Mouse (Mus musculus): ENCODE results near the gene Gp1ba. TPM values are rescaled to one million over a fixed set of nuclear protein-coding genes. Genes with fewer than 3 reads are reported as not detected.

The Gp1ba gene
- polyA plus RNA-seq, 1 experiment, result not detected

GRCm38 (mm10) chr11:70667271-70668150 lies 28.6 kb downstream of the Gp1ba start:
- no peak for DNase-seq (ENCODE audit: low read depth, low spot score)
- 46% methylated on average over 14 of the region's 14 CpGs for WGBS

GRCm38 (mm10) chr11:70668335-70668770 lies 29.4 kb downstream of the Gp1ba start:
- WGBS, result 1% methylated on average over 15 of the region's 15 CpGs
- DNase-seq (ENCODE audit: low read depth, low spot score), result no peak

GRCm38 (mm10) chr11:70668771-70669505 lies 30.0 kb downstream of the Gp1ba start, which contains the start of gene Spag7:
Gene Spag7, minus strand, starts transcription at chr11:70669416.
- under 1% methylated on average over 44 of the region's 44 CpGs for WGBS
- peak; percentile 100 for DNase-seq (ENCODE audit: low read depth, low spot score)

DNA sequence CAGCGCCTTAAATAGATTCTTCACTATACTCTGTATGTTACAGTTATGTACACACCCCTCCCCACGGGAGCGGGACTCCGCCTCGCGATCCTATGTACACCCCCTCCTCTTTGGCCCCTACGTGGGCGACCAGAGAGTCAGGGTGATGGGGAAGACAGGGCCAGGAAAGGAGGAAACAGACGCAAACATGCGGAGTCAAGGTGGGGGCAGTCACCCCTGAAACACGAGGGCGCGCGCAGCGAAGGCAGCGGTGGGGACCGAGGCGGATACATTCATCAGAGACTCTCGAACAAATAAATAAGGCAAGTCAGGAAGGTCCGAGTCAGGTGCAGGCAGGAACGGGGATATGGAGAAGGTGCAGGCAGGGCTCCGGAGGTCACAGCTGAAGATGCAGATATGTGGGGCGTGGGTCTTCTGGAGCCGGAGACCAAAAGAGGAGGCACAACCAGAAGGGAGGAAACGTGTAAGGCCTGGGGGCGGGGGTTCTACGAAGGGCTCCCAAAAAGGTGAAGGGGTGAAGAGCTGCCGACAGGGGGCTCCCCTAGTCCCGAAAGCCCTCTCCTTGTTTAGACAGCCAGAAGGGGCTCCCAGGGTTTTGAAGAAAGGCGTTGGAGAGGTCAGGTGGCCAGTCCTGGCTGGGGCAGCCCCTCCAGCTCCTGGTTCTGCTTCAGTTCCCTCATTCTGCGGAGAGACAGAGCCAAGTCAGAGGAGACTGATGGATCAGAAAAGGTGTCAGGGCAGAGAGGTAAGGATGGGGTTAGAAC lies 30.8 kb downstream of the Gp1ba start:
- DNase-seq (ENCODE audit: low read depth, low spot score), result no peak

DNA sequence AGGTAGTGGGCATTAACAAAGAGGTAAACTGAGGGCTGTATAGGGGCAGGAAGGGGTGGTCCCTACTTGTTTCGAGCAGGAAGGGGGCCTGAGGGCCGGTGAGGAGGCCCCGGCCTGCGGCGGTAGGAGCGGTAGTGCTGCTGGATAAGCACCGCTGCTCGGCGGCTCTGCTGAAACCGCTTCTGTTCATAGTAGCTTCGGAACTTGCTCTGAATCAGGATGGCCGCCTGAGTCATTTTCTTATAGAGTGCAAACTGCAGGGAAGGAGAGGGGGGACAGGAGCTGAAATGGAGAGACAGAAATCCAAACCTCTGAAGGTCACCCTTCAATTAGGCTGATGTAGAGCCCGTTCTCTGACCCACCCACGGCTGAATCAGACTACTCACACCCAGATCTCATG lies 31.6 kb downstream of the Gp1ba start:
- WGBS, result 63% methylated on average over 14 of the region's 14 CpGs
- DNase-seq (ENCODE audit: low read depth, low spot score), result no peak

More for the DNA sequence above, 30.8 kb downstream of the Gp1ba start:
- 1% methylated on average over 31 of the region's 31 CpGs for WGBS

- WGBS, result 87% methylated on average over 16 of the region's 16 CpGs
- no peak for DNase-seq (ENCODE audit: low read depth, low spot score)
Observed at GRCm38 (mm10) chr11:70671333-70672047, 32.6 kb downstream of the Gp1ba start.

DNA sequence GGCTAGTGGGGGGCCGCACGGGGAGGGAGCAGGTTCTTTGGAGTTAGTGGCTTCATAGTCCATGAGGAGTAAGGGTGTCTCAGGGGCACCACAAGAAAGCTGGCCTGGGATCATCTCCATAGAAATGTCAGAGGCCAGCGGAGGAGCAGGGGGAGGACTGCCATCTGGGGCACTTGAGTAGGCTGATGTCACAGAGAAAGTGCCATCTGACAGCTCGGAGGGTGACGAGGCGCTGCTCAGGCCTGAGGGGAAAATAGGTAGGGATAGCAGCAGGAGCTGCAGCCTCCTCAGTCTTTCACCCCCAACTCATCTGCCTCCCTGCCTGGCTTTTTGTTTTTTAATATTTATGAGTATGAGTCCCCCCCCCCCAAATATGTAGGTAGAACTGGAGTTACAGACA lies 35.1 kb downstream of the Gp1ba start:
- no peak for DNase-seq (ENCODE audit: low read depth, low spot score)
- WGBS, result 95% methylated on average over 6 of the region's 6 CpGs

DNA sequence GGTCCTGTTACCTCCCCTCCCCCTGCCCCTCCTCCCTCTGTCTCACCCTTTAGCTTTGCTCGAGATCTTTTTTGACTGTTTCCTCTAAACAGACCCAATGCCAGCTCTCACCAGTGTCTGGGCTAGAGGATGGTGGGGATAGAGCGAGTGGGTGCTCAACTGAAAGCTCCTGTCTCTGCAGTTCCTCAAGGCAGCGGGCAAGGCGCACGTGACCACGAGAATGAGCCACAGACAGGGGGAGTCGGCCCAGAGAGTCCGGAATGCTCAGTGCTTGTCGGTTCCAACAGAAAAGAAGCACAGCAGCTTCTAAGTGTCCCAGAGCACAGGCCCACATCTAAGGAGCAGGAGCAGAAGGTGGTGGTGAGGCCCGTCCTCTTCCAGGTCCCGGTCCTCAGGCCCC lies 35.6 kb downstream of the Gp1ba start:
- 74% methylated on average over 11 of the region's 11 CpGs for WGBS
- DNase-seq (ENCODE audit: low read depth, low spot score), result no peak

DNA sequence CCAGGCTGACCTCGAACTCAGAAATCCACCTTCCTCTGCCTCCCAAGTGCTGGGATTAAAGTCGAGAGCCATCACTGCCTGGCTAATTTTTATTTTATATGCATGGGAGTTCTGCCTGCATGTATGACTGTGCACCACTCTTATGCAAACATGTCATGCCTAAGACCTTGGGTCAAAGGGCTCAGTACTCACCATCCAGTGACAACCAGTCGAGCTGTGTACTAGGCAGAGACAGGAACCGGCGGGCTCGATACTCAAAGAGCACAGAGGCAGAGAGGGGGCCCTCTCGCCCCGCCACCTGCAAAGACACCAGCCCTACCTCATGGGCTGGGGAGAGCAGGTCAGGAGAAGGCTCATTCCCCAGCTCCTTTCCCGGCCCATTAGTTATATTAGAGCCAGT lies 39.2 kb downstream of the Gp1ba start:
- no peak for DNase-seq (ENCODE audit: low read depth, low spot score)
- 78% methylated on average over 9 of the region's 9 CpGs for WGBS

GRCm38 (mm10) chr11:70678576-70678975 lies 39.7 kb downstream of the Gp1ba start:
- 88% methylated on average over 2 of the region's 2 CpGs for WGBS
- DNase-seq (ENCODE audit: low read depth, low spot score), result no peak

DNA sequence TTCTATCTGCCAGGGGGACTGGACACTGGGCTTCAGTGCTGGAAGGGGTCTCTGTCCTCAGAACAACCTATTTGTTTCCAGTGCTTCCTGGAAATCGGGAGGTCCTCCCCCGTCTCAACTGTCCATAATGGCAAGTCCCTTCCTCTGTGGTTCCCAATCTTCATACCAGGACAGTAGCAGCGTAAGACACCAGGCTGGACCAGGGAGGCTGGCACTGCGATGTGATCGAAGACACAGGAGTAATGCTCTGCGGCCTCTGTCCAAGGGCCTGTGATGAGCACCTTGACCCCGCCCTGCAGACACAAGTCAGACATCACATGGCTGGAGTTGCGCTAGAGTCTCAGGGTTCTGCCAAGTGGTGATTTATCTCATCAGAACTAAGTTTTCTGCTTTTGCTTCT lies 40.4 kb downstream of the Gp1ba start:
- 95% methylated on average over 8 of the region's 8 CpGs for WGBS
- no peak for DNase-seq (ENCODE audit: low read depth, low spot score)

DNA sequence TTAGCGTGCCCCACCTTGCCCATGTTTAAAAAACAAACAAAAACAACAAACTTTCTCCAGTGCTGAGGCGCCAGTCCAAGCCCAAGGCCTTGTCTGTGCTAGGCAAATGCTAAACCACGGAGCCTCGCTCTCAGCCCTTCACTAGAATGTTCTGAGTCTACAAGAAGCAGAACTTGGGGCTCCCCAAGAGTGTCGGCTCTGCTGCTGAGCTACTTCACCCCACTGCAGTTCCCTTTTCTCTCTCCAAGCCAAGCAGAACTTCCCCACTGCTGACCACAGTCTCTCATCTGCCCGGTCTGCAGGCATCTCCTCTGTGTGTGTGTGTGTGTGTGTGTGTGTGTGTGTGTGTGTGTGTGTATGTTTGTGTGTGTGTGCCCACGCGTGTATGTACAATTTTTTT lies 41.0 kb downstream of the Gp1ba start:
- DNase-seq (ENCODE audit: low read depth, low spot score), result no peak
- 82% methylated on average over 8 of the region's 8 CpGs for WGBS

GRCm38 (mm10) chr11:70681170-70681569 lies 42.2 kb downstream of the Gp1ba start:
- 85% methylated on average over 12 of the region's 12 CpGs for WGBS
- DNase-seq (ENCODE audit: low read depth, low spot score), result no peak

GRCm38 (mm10) chr11:70681897-70682581 lies 43.1 kb downstream of the Gp1ba start:
- no peak for DNase-seq (ENCODE audit: low read depth, low spot score)
- 72% methylated on average over 11 of the region's 11 CpGs for WGBS

GRCm38 (mm10) chr11:70683640-70684039 lies 44.7 kb downstream of the Gp1ba start:
- WGBS, result 88% methylated on average over 5 of the region's 5 CpGs
- no peak for DNase-seq (ENCODE audit: low read depth, low spot score)

DNA sequence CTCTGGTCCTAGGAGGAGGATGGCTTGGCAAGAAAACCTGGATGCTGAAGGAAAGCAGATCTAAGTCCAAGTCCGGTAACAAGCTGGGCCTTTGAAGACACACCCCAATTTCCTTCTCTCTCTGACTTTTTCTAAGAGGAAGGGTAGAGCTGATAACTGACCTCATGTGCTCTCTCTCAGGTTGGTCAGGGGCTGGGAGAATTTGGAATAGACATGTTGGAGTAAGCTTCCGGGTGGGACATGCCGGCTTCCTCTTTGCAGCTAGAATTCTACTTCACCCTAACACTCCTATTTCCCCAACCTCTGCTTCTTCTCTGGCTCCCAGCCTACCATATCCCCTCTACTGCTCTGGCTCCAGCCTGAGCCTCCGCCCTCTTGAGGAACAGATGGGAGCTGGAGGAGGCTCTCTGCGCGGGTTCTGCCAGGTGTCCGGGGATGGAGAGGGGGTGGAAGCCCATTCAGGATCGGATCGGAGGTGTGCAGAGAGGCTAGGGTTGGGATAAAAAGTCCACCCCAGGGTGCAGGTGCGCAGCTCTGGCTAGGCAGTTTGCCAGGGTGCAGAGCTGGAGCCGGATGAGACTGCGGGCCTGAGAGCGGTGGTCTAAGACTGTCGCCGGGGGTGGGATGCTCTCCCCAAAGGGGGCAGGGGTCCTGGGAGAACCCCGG lies 48.1 kb downstream of the Gp1ba start:
- no peak for DNase-seq (ENCODE audit: low read depth, low spot score)
- 2% methylated on average over 16 of the region's 16 CpGs for WGBS

- 1% methylated on average over 55 of the region's 55 CpGs for WGBS
- no peak for DNase-seq (ENCODE audit: low read depth, low spot score)
Observed at GRCm38 (mm10) chr11:70687601-70688199, 48.8 kb downstream of the Gp1ba start, which contains the start of gene Camta2. Gene Camta2, minus strand, starts transcription at chr11:70688105.

DNA sequence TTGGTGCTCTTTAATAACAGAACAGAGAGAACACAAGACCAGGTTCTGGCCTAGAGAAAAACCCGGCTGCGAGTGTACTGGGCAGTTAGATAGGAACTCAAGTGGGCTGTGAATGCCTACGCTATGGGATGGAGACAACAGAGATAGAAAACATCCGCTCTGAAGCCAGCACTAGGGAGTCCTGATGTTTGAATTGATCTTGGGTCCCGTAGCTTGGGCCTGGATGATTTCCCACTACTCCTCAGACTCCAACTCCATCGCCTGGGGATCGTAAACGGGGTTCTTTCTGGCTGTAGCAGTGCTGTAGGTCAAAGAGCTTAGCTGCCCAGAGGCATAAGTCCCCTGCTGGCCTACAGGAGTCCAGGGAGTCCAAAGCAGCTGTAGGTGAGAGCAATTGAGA lies 49.5 kb downstream of the Gp1ba start:
- WGBS, result 27% methylated on average over 8 of the region's 8 CpGs
- no peak for DNase-seq (ENCODE audit: low read depth, low spot score)

Data from large intestine, adult 2 months (tissue).